Mouse (Mus musculus) adrenal gland, postnatal 10 days (tissue): ENCODE measurements around the gene Thap12. TPM values are rescaled to one million over a fixed set of nuclear protein-coding genes. Genes with fewer than 3 reads are reported as not detected.

ENCODE experiments used
- DNase-seq: peaks from one replicate; pipeline ENCODE4 v3.0.0; 2021; ENCODE audit warnings: mixed read lengths
- long read RNA-seq, 2 experiments: library from polyadenylated mRNA; stranded (forward); transcript quantifications; one replicate each; pipeline ENCODE4 v2.0.0; 2021
- total RNA-seq, 2 experiments: library from RNA; stranded (reverse); gene quantifications; 2 replicates each; pipeline ENCODE4 v1.2.3; 2021

Thap12 gene
- total RNA-seq, result 10 to 100 TPM; 61.3 to 62.6 TPM
- long read RNA-seq, experiment 1, transcript Thap12-202 (6 exons, 1,123 nt), result minor isoform, 9 of 48 reads
- long read RNA-seq, experiment 1, transcript Thap12-201 (5 exons, 3,723 nt), result major isoform, 19 of 48 reads
- long read RNA-seq, experiment 1, partial matches to known transcripts, result 0 of 48 reads
- long read RNA-seq, experiment 1, other reads (novel, unspliced or antisense), result 19 of 48 reads
- long read RNA-seq, experiment 2, transcript Thap12-201 (5 exons, 3,723 nt), result major isoform, 18 of 38 reads
- long read RNA-seq, experiment 2, partial matches to known transcripts, result 13 of 38 reads
- long read RNA-seq, experiment 2, other reads (novel, unspliced or antisense), result 1 of 38 reads

GRCm38 (mm10) chr7:98702283-98703240 is at the start of gene Thap12:
TSS of gene Thap12 (plus strand) at chr7:98703103.
- peak; percentile 99 for DNase-seq

- peak; percentile 85 for DNase-seq
Observed at GRCm38 (mm10) chr7:98655681-98656530, 47.0 kb upstream of the Thap12 start.

- DNase-seq, result peak; percentile 93
Observed at GRCm38 (mm10) chr7:98656531-98657221, 46.2 kb upstream of the Thap12 start, which contains the start of gene Emsy. TSS of gene Emsy (minus strand) at chr7:98656783.

GRCm38 (mm10) chr7:98665166-98665565 is 37.7 kb upstream of the Thap12 start:
- DNase-seq, result no peak

- peak; percentile 25 for DNase-seq
Observed at GRCm38 (mm10) chr7:98665726-98666125, 37.2 kb upstream of the Thap12 start.

GRCm38 (mm10) chr7:98667956-98668746 is 34.8 kb upstream of the Thap12 start:
- DNase-seq, result peak; percentile 16

GRCm38 (mm10) chr7:98670831-98671230 is 32.1 kb upstream of the Thap12 start:
- no peak for DNase-seq

- DNase-seq, result no peak
Observed at GRCm38 (mm10) chr7:98671416-98671815, 31.5 kb upstream of the Thap12 start.

GRCm38 (mm10) chr7:98672241-98672955 is 30.5 kb upstream of the Thap12 start:
- no peak for DNase-seq

GRCm38 (mm10) chr7:98674344-98674743 is 28.6 kb upstream of the Thap12 start:
- no peak for DNase-seq

- no peak for DNase-seq
Observed at GRCm38 (mm10) chr7:98677511-98677910, 25.4 kb upstream of the Thap12 start.

- DNase-seq, result no peak
Observed at GRCm38 (mm10) chr7:98678441-98678840, 24.5 kb upstream of the Thap12 start.

GRCm38 (mm10) chr7:98680691-98681090 is 22.2 kb upstream of the Thap12 start:
- DNase-seq, result no peak

- no peak for DNase-seq
Observed at GRCm38 (mm10) chr7:98682821-98683220, 20.1 kb upstream of the Thap12 start.

GRCm38 (mm10) chr7:98685895-98686294 is 17.0 kb upstream of the Thap12 start:
- peak; percentile 40 for DNase-seq

GRCm38 (mm10) chr7:98690126-98690525 is 12.8 kb upstream of the Thap12 start:
- no peak for DNase-seq

GRCm38 (mm10) chr7:98690831-98691230 is 12.1 kb upstream of the Thap12 start:
- DNase-seq, result no peak

GRCm38 (mm10) chr7:98692761-98693546 is 9.9 kb upstream of the Thap12 start:
- no peak for DNase-seq

- DNase-seq, result no peak
Observed at GRCm38 (mm10) chr7:98694046-98694445, 8.9 kb upstream of the Thap12 start.
